23 mouse cellular contexts compared by ENCODE assay signal in the genomic region with DNA sequence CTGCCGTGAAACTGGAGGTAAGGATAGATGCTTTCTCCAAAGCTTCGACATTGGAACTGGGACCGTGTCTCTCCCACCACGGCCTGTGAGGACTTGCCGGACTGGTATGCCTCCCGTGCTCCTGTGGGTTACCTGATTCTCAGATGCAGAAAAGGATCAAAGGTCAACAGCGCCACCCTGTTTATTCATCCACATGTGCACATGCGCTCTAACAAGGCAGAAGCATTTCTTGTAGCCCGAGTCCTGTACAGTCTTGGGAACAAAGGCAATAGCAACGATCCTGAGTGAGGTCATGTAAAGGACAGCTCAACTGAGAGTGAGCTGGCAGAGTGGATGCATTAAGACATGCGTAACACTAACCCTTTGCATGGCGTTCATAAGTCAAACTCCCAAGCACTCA. TPM values are rescaled to one million over a fixed set of nuclear protein-coding genes. Genes with fewer than 3 reads are reported as not detected.
A peak's percentile ranks its signal among the peaks of the same experiment; 100 is the strongest.
DNase-seq lines count a peak whose midpoint lies in the region; ATAC-seq and TF ChIP-seq lines count a peak whose summit lies in the region.
"Had no signal": no experiment of that assay in that cellular context is flagged by ENCODE, and none has a peak within 500 bp of the region (broad histone marks: within the 10 kb centered on the region; RNA-seq: fewer than 3 reads in every experiment).

No protein-coding gene starts in this region.

- no peak for TF ChIP-seq POLR2A in limb, embryonic 14.5 days (IDR thresholded peaks at IDR 0.05; ENCODE audit: borderline replicate concordance, extremely low read depth, insufficient read depth, insufficient read length)

- peaks cover 18% of the 10 kb centered on the region; the same call in 1 of the 2 replicates for H3K36me3 ChIP-seq in limb, embryonic 14.5 days (ENCODE audit: control insufficient read depth, insufficient read depth, low read length)
- peaks cover 26% of the 10 kb centered on the region for H3K36me3 ChIP-seq in limb, embryonic 10.5 days
- H3K36me3 ChIP-seq in intestine, embryonic 14.5 days (ENCODE audit: control insufficient read depth, insufficient read depth, low read length), result peaks cover 9% of the 10 kb centered on the region
- 0 out of 2 replicates have a peak, but pooled peaks cover 10% of the 10 kb centered on the region for H3K36me3 ChIP-seq in stomach, embryonic 15.5 days
- peaks cover 5% of the 10 kb centered on the region for H3K36me3 ChIP-seq in hindbrain, embryonic 16.5 days (ENCODE audit: control insufficient read depth, insufficient read depth, low read length)

- no peaks in the 10 kb centered on the region for H3K9me3 ChIP-seq in limb, embryonic 14.5 days (ENCODE audit: control insufficient read depth, low read length)
- no peaks in the 10 kb centered on the region for H3K9me3 ChIP-seq in limb, embryonic 10.5 days (replicated peaks)
- H3K9me3 ChIP-seq in intestine, embryonic 14.5 days (ENCODE audit: control insufficient read depth, low read length), result no peaks in the 10 kb centered on the region
- H3K9me3 ChIP-seq in stomach, embryonic 15.5 days, result no peaks in the 10 kb centered on the region
- no peaks in the 10 kb centered on the region for H3K9me3 ChIP-seq in hindbrain, embryonic 16.5 days (ENCODE audit: control insufficient read depth, low read length)
- H3K9me3 ChIP-seq: embryonic facial prominence, embryonic 12.5 days; forebrain, embryonic 15.5 days; heart, embryonic 10.5 days; liver, embryonic 12.5 days had no signal

- H3K27me3 ChIP-seq in limb, embryonic 14.5 days (ENCODE audit: control insufficient read depth, insufficient read depth, low read length), result no peaks in the 10 kb centered on the region
- H3K27me3 ChIP-seq in limb, embryonic 10.5 days (ENCODE audit: low read depth, poor library complexity, severe bottlenecking), result no peaks in the 10 kb centered on the region
- no peaks in the 10 kb centered on the region for H3K27me3 ChIP-seq in intestine, embryonic 14.5 days (replicated peaks; ENCODE audit: control insufficient read depth, insufficient read depth, low read length)
- no peaks in the 10 kb centered on the region for H3K27me3 ChIP-seq in stomach, embryonic 15.5 days (replicated peaks)
- H3K27me3 ChIP-seq in hindbrain, embryonic 16.5 days (replicated peaks; ENCODE audit: control insufficient read depth, insufficient read depth, low read length), result no peaks in the 10 kb centered on the region
- H3K27me3 ChIP-seq: CH12.LX; embryonic facial prominence, embryonic 12.5 days; forebrain, embryonic 15.5 days; liver, embryonic 12.5 days had no signal

- DNase-seq in limb, embryonic 14.5 days (ENCODE audit: low spot score), result peak; percentile 5
- DNase-seq in limb, embryonic 10.5 days (ENCODE audit: low spot score), result no peak
- DNase-seq in ZHBTc4 (ENCODE audit: low read depth, low spot score), result peak; percentile 12
- DNase-seq in intestine, embryonic 14.5 days (ENCODE audit: low spot score), result peak; percentile 52
- no peak for DNase-seq in left cerebral cortex, adult 18-20 months (ENCODE audit: low spot score in 2 of 2)
- DNase-seq: cerebellum, adult 2 months; cerebellum, postnatal 36 days; kidney, postnatal 10 days; left cerebral cortex, postnatal 4 days; lung, adult 2 months; thymus, postnatal 14 days had no signal

- no peak overlapping the region for H3K27ac ChIP-seq in limb, embryonic 14.5 days (replicated peaks; ENCODE audit: low read depth, low read length)
- H3K27ac ChIP-seq in limb, embryonic 10.5 days, result no peak overlapping the region
- H3K27ac ChIP-seq in intestine, embryonic 14.5 days (ENCODE audit: low read depth), result no peak overlapping the region
- no peak overlapping the region for H3K27ac ChIP-seq in stomach, embryonic 15.5 days
- no peak overlapping the region for H3K27ac ChIP-seq in hindbrain, embryonic 16.5 days (ENCODE audit: low read depth, low read length)
- H3K27ac ChIP-seq: embryonic facial prominence, embryonic 12.5 days; forebrain, embryonic 15.5 days; heart, embryonic 10.5 days; layer of hippocampus, adult 2 months had no signal

- H3K9ac ChIP-seq in limb, embryonic 14.5 days (ENCODE audit: low read depth, low read length, severe bottlenecking), result no peak overlapping the region
- no peak overlapping the region for H3K9ac ChIP-seq in intestine, embryonic 14.5 days (ENCODE audit: low read length)
- no peak overlapping the region for H3K9ac ChIP-seq in stomach, embryonic 15.5 days
- no peak overlapping the region for H3K9ac ChIP-seq in hindbrain, embryonic 16.5 days (ENCODE audit: low read depth, low read length)
- H3K9ac ChIP-seq: embryonic facial prominence, embryonic 12.5 days; forebrain, embryonic 15.5 days; liver, embryonic 12.5 days had no signal

- no peaks in the 10 kb centered on the region for H3K4me1 ChIP-seq in limb, embryonic 14.5 days (ENCODE audit: control insufficient read depth, insufficient read depth, low read length)
- H3K4me1 ChIP-seq in limb, embryonic 10.5 days, result no peaks in the 10 kb centered on the region
- no peaks in the 10 kb centered on the region for H3K4me1 ChIP-seq in intestine, embryonic 14.5 days (replicated peaks; ENCODE audit: control insufficient read depth, insufficient read depth, low read length)
- H3K4me1 ChIP-seq in stomach, embryonic 15.5 days, result 0 out of 2 replicates have a peak, but pooled peaks cover 4% of the 10 kb centered on the region
- no peaks in the 10 kb centered on the region for H3K4me1 ChIP-seq in hindbrain, embryonic 16.5 days (ENCODE audit: control insufficient read depth, insufficient read depth, low read depth, low read length)
- H3K4me1 ChIP-seq: embryonic facial prominence, embryonic 12.5 days; forebrain, embryonic 15.5 days; heart, embryonic 10.5 days had no signal

- no peak for ATAC-seq in limb, embryonic 14.5 days (ENCODE audit: low FRiP score, low read depth)
- ATAC-seq in intestine, embryonic 14.5 days (replicated peaks; ENCODE audit: low FRiP score, low TSS enrichment, low read depth), result peak; percentile 74
- peak; percentile 75 for ATAC-seq in stomach, embryonic 15.5 days (ENCODE audit: insufficient read depth, low FRiP score, low read depth)
- no peak for ATAC-seq in hindbrain, embryonic 16.5 days
- ATAC-seq: forebrain, embryonic 15.5 days; inflammation-experienced regulatory T-cells, adult 6 months; liver, embryonic 12.5 days had no signal

- whole genome bisulfite sequencing in limb, embryonic 14.5 days, result 82% methylated on average over 12 of the region's 12 CpGs
- 83% methylated on average over 12 of the region's 12 CpGs for WGBS in limb, embryonic 10.5 days
- WGBS in intestine, embryonic 14.5 days, result 69% methylated on average over 12 of the region's 12 CpGs
- 65% methylated on average over 12 of the region's 12 CpGs for WGBS in stomach, embryonic 15.5 days
- 89% methylated on average over 12 of the region's 12 CpGs for WGBS in hindbrain, embryonic 16.5 days

- H3K4me3 ChIP-seq in limb, embryonic 14.5 days (replicated peaks; ENCODE audit: low read length), result no peak overlapping the region
- no peak overlapping the region for H3K4me3 ChIP-seq in limb, embryonic 10.5 days
- no peak overlapping the region for H3K4me3 ChIP-seq in intestine, embryonic 14.5 days (ENCODE audit: low read depth, low read length)
- H3K4me3 ChIP-seq in stomach, embryonic 15.5 days (replicated peaks), result no peak overlapping the region
- no peak overlapping the region for H3K4me3 ChIP-seq in hindbrain, embryonic 16.5 days (ENCODE audit: low read length)
- H3K4me3 ChIP-seq: embryonic facial prominence, embryonic 12.5 days; forebrain, embryonic 15.5 days; heart, embryonic 10.5 days; layer of hippocampus, adult 2 months; liver, embryonic 12.5 days had no signal

- H3K4me2 ChIP-seq in limb, embryonic 14.5 days (replicated peaks; ENCODE audit: low read depth, low read length, severe bottlenecking), result no peak overlapping the region
- H3K4me2 ChIP-seq in intestine, embryonic 14.5 days (ENCODE audit: low read length), result no peak overlapping the region
- no peak overlapping the region for H3K4me2 ChIP-seq in stomach, embryonic 15.5 days
- no peak overlapping the region for H3K4me2 ChIP-seq in hindbrain, embryonic 16.5 days (ENCODE audit: low read length)
- H3K4me2 ChIP-seq: embryonic facial prominence, embryonic 12.5 days; forebrain, embryonic 15.5 days; liver, embryonic 12.5 days; midbrain, embryonic 11.5 days had no signal

RNA-seq across cellular contexts. Expression of a gene that starts 7.2 kb away (rescaled TPM):
- polyA plus RNA-seq in limb, embryonic 14.5 days (2012; rRNA removed), result 0.05 and 0.26 TPM in 2 replicates
- 0.15 and 0.32 TPM in 2 replicates for polyA plus RNA-seq in limb, embryonic 14.5 days (2014; fragmentation: Nextera tagmentation; extraction: Ambion mirVana)
- not detected in 2 replicates for polyA plus RNA-seq in limb, embryonic 10.5 days (2016; fragmentation: Nextera tagmentation; extraction: Ambion mirVana)
- 0.12 and 0.24 TPM in 2 replicates for polyA plus RNA-seq in intestine, embryonic 14.5 days (2014; fragmentation: Nextera tagmentation; extraction: Ambion mirVana)
- polyA plus RNA-seq in stomach, embryonic 15.5 days (2015; fragmentation: Nextera tagmentation; extraction: Ambion mirVana), result 0.27 and 0.39 TPM in 2 replicates
- total RNA-seq in left cerebral cortex, adult 18-20 months (2021), result not detected
- polyA plus RNA-seq in hindbrain, embryonic 16.5 days (2015; fragmentation: Nextera tagmentation; extraction: Ambion mirVana), result 1.4 and 1.6 TPM in 2 replicates
- total RNA-seq: CH12.LX; MEL; monocyte, adult 5-6 weeks had no signal
- polyA plus RNA-seq: liver, embryonic 12.5 days had no signal

RNA-seq across cellular contexts. Expression of a gene that starts 34.2 kb away (rescaled TPM):
- polyA plus RNA-seq in limb, embryonic 14.5 days (2012; rRNA removed), result 4.3 and 6.1 TPM in 2 replicates
- polyA plus RNA-seq in limb, embryonic 14.5 days (2014; fragmentation: Nextera tagmentation; extraction: Ambion mirVana), result 4.0 and 4.9 TPM in 2 replicates
- polyA plus RNA-seq in limb, embryonic 10.5 days (2016; fragmentation: Nextera tagmentation; extraction: Ambion mirVana), result 7.1 TPM in 2 replicates
- 4.4 and 5.6 TPM in 2 replicates for polyA plus RNA-seq in intestine, embryonic 14.5 days (2014; fragmentation: Nextera tagmentation; extraction: Ambion mirVana)
- polyA plus RNA-seq in stomach, embryonic 15.5 days (2015; fragmentation: Nextera tagmentation; extraction: Ambion mirVana), result 4.7 and 5.5 TPM in 2 replicates
- 1 to 10 TPM; 1.8 to 1.9 TPM for total RNA-seq in left cerebral cortex, adult 18-20 months (2021)
- 8.0 and 8.3 TPM in 2 replicates for polyA plus RNA-seq in hindbrain, embryonic 16.5 days (2015; fragmentation: Nextera tagmentation; extraction: Ambion mirVana)

RNA-seq across cellular contexts. Expression of a gene that starts 53.6 kb away (rescaled TPM):
- 30.6 and 36.7 TPM in 2 replicates for polyA plus RNA-seq in limb, embryonic 14.5 days (2012; rRNA removed)
- polyA plus RNA-seq in limb, embryonic 14.5 days (2014; fragmentation: Nextera tagmentation; extraction: Ambion mirVana), result 40.3 and 43.0 TPM in 2 replicates
- polyA plus RNA-seq in limb, embryonic 10.5 days (2016; fragmentation: Nextera tagmentation; extraction: Ambion mirVana), result 41.1 and 43.9 TPM in 2 replicates
- 50.9 and 54.9 TPM in 2 replicates for polyA plus RNA-seq in intestine, embryonic 14.5 days (2014; fragmentation: Nextera tagmentation; extraction: Ambion mirVana)
- polyA plus RNA-seq in stomach, embryonic 15.5 days (2015; fragmentation: Nextera tagmentation; extraction: Ambion mirVana), result 42.1 and 50.1 TPM in 2 replicates
- total RNA-seq in left cerebral cortex, adult 18-20 months (2021), result under 1 TPM; 0.14 to 0.42 TPM
- 12.8 and 15.5 TPM in 2 replicates for polyA plus RNA-seq in hindbrain, embryonic 16.5 days (2015; fragmentation: Nextera tagmentation; extraction: Ambion mirVana)

Comparison
In these comparisons a context has a peak if more than half of its experiments do, and no peak if none do; other contexts are left out.
1. DNase-seq: peak in limb, embryonic 14.5 days (single experiment), ZHBTc4 (single experiment) and intestine, embryonic 14.5 days (single experiment); none in limb, embryonic 10.5 days (single experiment) and left cerebral cortex, adult 18-20 months (0 of 2).
2. ATAC-seq: peak in intestine, embryonic 14.5 days (single experiment) and stomach, embryonic 15.5 days (single experiment); none in limb, embryonic 14.5 days (single experiment) and hindbrain, embryonic 16.5 days (single experiment).